Mouse (Mus musculus) neural tube, embryonic 10.5 days (tissue): ENCODE results near the gene Rusc1.
"Not testable (repeated sequence)": the region's sequence is repeated elsewhere in the genome, so short reads cannot be mapped to it uniquely, and the experiment has no call there.

Experiments used
- DNase-seq: peaks from one replicate; pipeline ENCODE4 v3.0.0-alpha.2; 2017; ENCODE audit warnings: low spot score; ENCODE audit errors: extremely low spot score

Rusc1 gene

GRCm38 (mm10) chr3:89092509-89093090 is 511 bp downstream of the Rusc1 start:
- DNase-seq = no peak

GRCm38 (mm10) chr3:89091811-89092508 is 1.2 kb downstream of the Rusc1 start:
- DNase-seq = peak; percentile 22

GRCm38 (mm10) chr3:89090694-89091655 is 2.1 kb downstream of the Rusc1 start:
- peak; percentile 92 for DNase-seq

GRCm38 (mm10) chr3:89089882-89090591 is 3.1 kb downstream of the Rusc1 start:
- peak; percentile 77 for DNase-seq

- DNase-seq = no peak
Observed at GRCm38 (mm10) chr3:89088974-89089373, 4.1 kb downstream of the Rusc1 start.

GRCm38 (mm10) chr3:89087338-89088110 is 5.6 kb downstream of the Rusc1 start:
- peak; percentile 80 for DNase-seq

GRCm38 (mm10) chr3:89084654-89085190 is 8.4 kb downstream of the Rusc1 start:
- no peak for DNase-seq

- DNase-seq = no peak
Observed at GRCm38 (mm10) chr3:89084133-89084532, 9.0 kb downstream of the Rusc1 start.

GRCm38 (mm10) chr3:89082287-89082686 is 10.8 kb downstream of the Rusc1 start:
- not testable (repeated sequence) for DNase-seq

GRCm38 (mm10) chr3:89077383-89077782 is 15.7 kb downstream of the Rusc1 start:
- no peak for DNase-seq

- DNase-seq = no peak
Observed at GRCm38 (mm10) chr3:89067265-89067664, 25.8 kb downstream of the Rusc1 start.

- DNase-seq = no peak
Observed at GRCm38 (mm10) chr3:89061696-89062095, 31.4 kb downstream of the Rusc1 start.

- peak; percentile 16 for DNase-seq
Observed at GRCm38 (mm10) chr3:89058783-89059182, 34.3 kb downstream of the Rusc1 start.

GRCm38 (mm10) chr3:89058361-89058760 is 34.8 kb downstream of the Rusc1 start:
- DNase-seq = no peak

- no peak for DNase-seq
Observed at GRCm38 (mm10) chr3:89043359-89043758, 49.8 kb downstream of the Rusc1 start.
